Mouse (Mus musculus): Measurements from ENCODE around the gene Prmt3.

Gene Prmt3

GRCm38 (mm10) chr7:49857347-49857746, 79.2 kb downstream of the Prmt3 start:
- DNase-seq (ENCODE audit: low spot score) = no peak

DNA sequence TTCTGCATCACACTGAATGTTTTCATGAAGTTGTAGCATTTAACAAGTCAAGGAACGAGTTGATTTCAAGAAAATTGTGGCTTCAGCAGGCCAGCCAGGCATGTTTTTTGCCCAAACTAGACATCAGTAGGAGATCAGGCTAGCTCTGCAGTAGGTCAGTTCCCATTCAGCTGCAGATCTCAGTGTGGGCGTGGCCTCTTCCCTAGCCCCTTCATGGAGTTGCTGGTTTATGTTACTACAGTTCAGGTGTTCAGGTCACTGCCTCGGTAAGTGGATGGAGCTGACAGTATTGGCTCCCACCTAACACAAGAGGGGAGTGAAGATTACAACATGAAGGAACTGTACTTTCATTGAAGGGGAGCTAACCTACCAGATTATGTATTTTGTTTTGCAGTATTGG, 80.1 kb downstream of the Prmt3 start:
- DNase-seq (ENCODE audit: low spot score) = no peak

DNA sequence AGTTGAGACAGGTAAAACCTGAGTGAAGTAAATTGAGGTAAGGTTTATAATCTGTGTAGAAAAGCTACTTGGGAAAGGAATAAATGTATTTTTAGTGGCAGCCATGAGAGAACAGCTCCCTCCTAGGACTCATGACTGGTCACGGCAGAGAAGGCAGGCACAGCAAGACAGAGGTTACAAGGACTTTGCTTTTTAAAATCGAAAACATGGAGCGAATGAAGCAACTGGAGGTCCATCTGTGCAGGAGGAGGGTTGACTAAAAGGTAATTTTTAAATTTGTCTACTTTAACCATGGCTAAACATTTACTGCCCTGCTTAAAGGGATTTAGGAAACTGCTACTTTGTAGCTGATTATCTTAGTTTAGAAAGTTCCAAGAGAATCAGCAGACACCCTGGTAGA, 81.7 kb downstream of the Prmt3 start:
- no peak for DNase-seq (ENCODE audit: low spot score)

DNA sequence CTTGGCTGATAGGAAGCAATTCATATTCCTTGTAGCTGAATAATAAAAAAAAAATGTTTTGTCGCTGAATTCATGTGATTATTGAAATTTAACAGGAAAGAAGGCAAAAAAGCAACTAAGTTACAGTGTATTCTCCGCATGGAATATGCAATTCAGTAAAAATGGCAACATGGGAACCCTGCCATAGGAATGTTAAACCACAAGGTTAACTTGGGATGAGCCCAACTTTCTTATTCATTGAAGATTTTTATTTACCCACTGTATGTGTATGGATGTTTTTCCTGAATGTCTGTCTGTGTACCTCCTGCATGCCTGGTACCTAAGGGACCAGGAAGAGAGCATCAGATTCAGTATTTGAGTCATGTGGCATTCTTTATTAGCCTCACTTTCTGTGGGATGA, 83.0 kb downstream of the Prmt3 start:
- no peak for DNase-seq (ENCODE audit: low spot score)

DNA sequence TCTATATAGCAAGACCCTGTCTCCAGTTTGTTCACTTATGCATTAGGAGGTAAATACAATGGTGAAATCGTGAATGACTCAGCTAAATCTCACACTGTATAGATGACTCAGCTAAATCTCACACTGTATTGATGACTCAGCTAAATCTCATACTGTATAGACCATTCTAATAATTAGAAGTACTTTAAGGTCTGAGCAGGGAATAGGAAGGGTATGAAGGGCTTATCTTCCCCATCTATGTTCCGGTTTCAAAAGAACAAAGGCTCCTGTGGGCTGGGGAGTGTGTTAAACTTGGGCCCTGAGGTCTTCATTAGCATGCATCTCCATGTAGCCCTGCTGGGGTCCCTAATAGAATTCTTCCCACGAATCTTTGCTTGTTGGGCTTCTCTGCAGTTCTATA, 85.6 kb downstream of the Prmt3 start:
- no peak for DNase-seq (ENCODE audit: low spot score)

- no peak for DNase-seq (ENCODE audit: low spot score)
Measured at GRCm38 (mm10) chr7:49869656-49870055, 91.5 kb downstream of the Prmt3 start.

DNA sequence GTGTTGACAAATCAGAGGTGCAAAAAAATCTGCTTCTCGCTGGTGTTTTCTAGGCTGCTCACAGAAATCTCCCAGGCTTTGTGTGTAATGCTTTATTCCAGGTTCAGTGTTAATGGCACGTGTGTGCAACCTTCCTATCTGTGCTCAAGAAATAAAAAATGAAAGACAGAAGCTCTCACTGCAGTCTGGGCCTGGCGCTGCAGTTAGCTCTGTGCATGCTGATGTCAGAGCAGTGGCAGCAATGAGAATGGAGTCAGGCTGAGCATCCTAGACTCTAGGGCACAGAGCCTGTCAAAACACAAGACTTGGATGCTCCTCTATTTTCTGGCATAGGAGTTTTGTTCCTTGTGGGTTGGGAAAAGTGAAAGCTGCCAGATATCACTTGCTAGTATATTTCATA, 92.1 kb downstream of the Prmt3 start:
- peak; percentile 14 for DNase-seq (ENCODE audit: low spot score)

DNA sequence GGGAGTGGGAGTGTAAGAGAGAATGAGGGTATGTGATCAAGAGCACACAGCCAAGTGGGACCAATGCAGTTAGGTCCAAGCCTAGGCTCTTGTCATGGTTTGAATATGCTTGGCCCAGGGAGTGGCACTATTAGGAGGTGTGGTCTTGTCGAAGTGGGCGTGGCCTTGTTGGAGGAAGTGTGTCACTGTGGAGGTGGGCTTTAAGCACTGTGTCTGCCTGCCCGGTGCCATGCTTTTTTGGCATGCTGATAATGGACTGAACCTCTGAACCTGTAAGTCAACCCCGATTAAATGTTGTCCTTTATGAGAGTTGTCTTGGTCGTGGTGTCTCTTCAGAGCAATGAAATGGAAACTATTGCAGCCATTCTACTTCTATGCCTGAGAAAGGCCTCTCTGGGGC, 99.2 kb downstream of the Prmt3 start:
- no peak for DNase-seq (ENCODE audit: low spot score)

DNA sequence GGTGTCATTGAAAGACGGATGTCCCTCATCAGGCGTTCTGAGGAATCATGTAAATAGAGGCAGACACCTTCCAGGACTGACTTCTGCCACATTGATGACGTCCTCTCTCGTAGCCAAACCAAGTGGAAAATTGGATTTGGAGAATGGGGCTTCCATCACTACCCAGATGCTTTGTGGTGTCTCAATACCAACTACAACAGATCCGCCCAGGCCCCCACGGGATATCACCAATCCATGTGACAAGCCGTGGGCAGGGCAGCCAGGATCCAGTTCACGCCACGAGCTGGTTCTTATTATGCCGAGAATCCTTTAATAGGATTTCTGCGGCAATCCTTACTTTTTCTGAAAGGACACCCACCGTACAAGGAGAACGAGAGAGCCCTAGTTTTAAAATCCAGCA, 100.9 kb downstream of the Prmt3 start:
- no peak for DNase-seq (ENCODE audit: low spot score)

GRCm38 (mm10) chr7:49879998-49880707, 102.0 kb downstream of the Prmt3 start:
- no peak for DNase-seq (ENCODE audit: low spot score)

DNA sequence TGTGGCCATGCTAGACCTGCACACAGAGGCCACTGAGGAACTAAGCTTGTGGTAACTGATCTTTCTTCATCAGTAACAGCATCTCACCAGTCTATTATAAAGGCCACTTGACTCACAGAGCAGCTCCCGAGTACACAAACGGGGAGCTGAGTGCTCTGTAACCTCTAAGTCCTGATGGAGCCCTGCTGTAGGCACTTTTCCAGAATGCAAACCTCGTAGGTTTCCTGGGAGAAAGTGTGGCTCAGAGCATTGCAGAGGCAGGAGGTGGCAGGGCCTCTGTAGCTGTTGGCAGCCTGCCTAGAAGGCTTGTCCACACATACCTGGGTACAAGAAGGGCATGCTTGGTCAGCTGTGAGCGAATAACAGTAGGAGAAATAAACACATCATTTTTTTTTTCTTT, 104.1 kb downstream of the Prmt3 start:
- DNase-seq (ENCODE audit: low spot score) = peak; percentile 3

GRCm38 (mm10) chr7:49882694-49883389, 104.7 kb downstream of the Prmt3 start:
- no peak for DNase-seq (ENCODE audit: low spot score)

DNA sequence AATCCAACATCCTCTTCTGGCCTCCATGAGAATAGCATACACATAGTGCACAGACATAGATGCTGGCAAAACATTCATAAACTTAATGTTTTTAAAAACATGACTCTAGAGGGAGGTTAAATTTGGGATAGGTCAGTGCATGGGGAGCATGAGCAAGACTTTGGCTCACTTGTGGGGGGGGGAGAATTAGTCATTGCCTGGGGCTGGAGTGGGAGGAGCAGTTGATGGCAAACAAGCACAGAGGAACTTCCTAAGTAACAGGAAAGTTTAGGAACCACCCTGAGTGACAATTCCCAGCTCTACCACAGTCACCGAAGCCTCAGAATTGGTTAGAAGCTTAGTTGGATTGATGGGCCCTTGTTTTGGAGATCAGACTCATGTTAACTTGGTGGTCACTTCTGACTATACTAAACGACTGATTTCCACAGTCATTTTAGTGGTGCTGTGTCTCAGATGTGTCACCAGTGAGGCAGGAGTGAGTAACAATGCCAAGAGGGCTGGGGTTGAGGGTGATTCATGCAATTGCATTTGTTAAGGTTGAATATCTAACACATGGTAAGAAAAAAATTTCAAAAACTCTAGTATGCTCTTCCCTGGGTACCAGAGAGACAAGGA, 109.7 kb downstream of the Prmt3 start:
- DNase-seq (ENCODE audit: low spot score) = peak; percentile 5

- DNase-seq (ENCODE audit: low spot score) = no peak
Measured at GRCm38 (mm10) chr7:49894786-49895185, 116.6 kb downstream of the Prmt3 start.

DNA sequence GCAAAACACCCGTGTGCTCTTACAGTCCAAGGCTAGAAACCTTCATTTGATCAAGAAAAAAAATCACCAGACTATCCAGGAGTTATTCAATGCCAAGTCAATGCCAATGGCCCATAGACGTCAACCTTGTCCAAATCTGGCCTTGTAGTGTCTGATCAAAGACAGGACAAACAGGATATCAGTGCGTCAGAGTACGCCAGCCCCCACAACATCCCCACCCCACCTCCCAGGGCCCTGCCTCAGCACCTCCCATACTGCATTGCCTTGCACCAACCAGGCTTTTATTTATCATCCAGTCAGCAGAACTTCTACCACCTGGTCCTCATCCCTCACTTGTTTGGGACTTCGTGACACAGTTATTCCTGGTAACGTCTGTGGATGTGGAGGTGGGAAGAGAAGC, 117.2 kb downstream of the Prmt3 start:
- DNase-seq (ENCODE audit: low spot score) = no peak

DNA sequence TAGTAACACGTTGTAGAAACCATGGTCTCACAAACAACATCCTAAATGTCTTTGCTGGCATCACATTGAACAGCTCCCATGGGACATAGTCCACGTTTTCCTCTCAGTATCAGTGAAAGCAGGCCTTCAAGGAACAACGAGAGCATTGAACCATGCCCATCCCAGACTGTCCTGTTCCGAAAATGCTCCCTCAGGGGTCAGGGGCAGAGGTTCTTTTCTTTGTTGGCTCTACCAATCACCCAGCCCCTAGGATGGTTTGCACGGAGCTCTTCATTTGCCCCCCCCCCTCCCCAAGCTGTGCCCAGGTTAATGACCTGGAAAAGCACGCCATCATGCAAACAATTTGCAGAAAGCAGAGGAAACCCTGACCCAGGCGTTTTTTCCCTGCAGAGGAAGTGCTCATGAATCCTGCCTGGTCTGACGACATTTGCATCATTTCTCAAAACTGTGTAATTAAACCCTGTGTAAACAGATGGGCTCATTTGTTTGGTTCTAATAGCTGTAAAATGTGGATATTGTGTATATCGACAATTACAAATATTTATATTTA, 123.9 kb downstream of the Prmt3 start:
- no peak for DNase-seq (ENCODE audit: low spot score)

GRCm38 (mm10) chr7:49907191-49908171, 129.3 kb downstream of the Prmt3 start:
- no peak for DNase-seq (ENCODE audit: low spot score)

Data from adipocyte (in vitro differentiated cells).